Mouse (Mus musculus) activated CD4-positive, CD25-positive, alpha-beta regulatory T cell (primary cell): ENCODE measurements around the gene Notum. TPM values are rescaled to one million over a fixed set of nuclear protein-coding genes. Genes with fewer than 3 reads are reported as not detected.

Source experiments
- polyA plus RNA-seq, 2 experiments: library from polyadenylated mRNA; unstranded; fragments of 100-300 nt; shearing (Covaris generic); gene quantifications; one replicate each; pipeline ENCODE4 v1.2.1; 2017

Gene Notum
- not detected for polyA plus RNA-seq

DNA sequence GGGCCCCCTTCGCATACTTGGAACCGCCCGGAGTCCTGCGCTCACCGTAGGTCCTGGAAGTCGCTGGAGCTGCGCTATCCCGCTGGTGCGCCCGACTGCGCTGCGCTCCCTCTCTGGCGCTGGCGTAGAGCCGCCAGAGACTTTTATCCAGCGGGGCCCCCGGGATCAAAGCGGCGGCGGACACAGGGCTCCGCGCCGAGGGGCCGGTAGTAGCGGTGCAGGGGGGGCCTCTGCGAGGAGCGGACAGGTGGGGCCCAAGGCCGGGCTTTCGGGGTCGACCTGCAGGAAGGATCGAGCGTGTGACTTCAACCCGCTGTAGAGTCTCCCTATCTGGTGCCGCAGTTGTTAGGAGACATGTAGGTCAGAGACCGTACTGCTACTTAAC is at the start of gene Notum:
Notum (minus strand) TSS at position 100 of the 385 bp plus-strand sequence.

DNA sequence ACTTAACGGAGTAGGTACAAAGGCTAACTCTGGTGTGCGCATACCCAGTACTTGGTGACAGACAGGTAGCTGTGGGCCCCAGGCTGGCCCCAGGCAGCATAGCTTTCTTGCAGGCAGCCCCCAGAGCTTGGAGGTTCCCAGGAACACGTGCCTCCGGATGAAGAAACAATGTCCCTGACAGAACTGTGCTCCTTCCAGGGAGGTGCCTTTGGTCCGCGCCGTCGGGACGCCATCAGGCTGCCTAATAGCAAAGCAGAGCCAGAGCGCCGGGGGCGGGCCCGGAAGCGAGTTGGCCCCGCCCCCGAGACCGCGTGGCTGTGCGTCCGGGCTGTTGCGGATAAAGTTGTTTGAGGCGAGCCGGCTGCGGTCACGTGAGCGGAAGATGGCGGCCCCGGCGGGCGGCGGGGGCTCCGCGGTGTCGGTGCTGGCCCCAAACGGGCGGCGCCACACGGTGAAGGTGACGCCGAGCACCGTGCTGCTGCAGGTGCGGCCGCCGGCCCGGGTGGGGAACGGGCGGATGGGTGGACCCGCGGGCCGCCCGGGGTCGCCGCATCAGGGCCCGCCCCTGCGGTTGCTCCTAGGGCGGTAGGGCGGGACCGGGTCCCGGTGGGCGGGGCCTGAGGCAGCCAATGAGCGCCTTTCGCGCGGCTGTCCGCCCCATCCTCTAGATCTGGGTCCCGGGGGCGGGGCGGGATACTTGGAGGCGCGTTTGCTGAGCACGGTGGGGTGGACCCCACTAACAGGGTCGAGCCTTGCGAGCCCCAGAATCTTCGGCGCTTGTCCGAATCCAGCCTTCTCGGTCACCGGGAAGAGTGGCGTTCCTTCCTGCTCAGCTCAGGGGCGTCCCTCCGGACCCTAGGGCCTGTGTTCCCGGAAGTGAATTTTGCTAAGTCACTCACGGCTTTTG is 12.0 kb upstream of the Notum start, which contains the start of gene Aspscr1:
Aspscr1 (plus strand) TSS at position 287 of the 907 bp plus-strand sequence.

DNA sequence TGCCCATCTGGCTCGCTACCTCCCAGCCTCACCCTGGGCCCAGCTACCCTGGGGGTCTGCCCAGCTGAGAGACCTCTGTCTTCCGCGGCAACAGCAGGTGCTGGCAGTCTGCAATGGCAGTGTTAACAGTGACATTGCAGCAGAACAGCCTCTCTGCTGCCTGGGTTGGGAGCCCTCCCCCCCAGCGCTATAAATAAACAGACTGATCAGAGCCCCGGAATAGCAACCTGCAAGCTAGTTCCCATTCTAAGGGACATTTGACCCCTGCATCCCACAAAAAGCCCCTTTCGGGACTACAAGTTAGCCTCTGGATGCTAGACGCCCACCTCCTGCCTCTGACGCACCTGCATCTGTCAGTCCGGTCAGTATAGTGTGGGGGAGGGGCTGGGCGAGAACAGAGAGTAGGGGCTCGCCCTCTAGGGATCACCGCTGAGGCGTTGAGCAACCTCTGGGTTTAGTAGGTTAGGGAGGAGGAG is 12.9 kb downstream of the Notum start, which contains the start of gene Myadml2:
Myadml2 (minus strand) TSS at position 158 of the 476 bp plus-strand sequence.

DNA sequence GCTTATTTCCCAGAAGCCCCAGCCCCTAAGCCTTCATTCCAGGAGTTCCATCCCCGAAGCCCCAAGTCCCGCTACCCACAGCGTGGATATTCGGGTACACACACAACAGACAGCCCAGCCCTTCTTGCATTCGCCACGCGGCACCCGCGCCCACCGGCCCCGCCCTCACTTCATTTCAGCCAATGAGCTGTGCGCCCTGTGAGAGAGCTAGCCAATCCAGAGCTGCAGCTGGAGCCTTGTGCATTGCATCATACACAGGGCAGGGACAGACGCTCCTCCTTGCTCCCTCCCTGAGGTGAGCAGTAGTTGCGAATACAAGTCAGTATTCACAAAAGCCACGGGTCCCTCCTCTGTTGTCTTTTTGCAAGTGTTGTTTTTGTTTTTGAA is 17.4 kb downstream of the Notum start, which contains the start of gene Pycr1:
Pycr1 (minus strand) TSS at position 169 of the 387 bp plus-strand sequence.

DNA sequence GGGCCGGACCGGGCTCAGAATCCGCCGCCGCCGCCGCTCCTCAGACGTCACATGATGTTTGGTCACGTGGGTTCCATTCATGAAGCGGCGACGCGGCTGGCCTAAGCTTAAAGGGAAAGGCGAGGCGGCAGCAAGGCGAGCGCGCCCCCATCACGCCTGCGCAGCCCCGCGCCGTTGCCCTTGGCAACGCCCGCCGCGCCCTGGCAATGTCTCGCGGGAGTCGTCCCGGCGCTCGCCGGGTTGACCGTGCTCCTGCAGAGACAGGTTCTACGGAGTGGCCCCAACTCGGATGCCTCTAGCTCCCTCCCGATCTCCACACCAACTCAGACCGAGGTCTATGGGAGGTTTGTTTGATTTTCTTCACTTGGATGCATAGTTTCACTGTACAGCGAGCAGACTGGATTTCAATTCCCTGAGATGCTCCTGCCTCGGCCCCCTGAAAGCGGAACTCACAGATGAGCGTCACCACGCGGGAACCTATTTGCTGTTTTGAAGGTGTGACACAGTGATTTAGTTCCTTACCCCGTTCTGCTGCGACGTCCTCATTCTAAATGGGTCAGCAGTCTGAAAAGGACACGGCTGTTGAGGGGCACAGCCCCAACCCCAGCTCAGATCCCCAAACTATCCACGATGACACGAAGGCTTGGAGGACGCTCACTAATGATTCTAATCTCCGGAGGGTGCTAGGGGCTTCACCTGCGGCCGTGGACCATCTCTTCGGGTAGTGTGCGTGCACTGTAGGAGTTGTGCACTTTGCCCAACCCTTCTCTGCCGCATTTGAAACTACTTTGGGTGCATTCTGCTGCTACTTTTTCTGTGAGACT is 27.2 kb downstream of the Notum start, which contains the start of gene Mafg:
Mafg (minus strand) TSS at position 81 of the 824 bp plus-strand sequence.

DNA sequence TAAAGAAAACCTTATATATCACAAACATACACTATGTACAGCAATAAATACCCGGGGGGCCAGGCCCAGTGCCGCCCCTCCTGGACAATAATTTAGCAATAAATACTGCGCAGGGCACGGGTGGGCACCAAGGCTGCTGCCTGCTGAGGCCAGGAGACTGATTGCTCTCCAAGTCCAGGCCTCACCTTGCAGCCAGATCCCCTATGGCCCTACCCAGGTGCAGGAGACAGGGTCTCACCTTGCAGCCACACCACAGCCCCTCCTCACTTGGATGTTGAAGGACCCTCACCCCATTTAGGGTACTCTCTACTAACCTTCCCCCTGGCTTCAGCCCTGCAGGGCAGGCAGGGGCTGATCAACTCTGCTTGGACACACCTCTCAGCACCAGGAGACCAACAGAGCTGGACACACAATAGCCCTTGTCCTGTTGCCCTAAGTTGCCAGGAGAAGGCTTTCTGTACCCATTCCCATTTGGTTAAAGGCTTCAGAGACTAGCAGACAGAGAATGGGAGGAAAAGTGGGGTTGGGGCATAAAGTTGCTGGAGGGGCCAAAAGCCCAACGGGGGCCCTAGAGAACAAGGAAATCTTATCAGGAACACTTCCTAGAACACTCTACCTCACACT is 35.7 kb downstream of the Notum start, which contains the start of gene Sirt7:
Sirt7 (minus strand) TSS at position 89 of the 624 bp plus-strand sequence.

DNA sequence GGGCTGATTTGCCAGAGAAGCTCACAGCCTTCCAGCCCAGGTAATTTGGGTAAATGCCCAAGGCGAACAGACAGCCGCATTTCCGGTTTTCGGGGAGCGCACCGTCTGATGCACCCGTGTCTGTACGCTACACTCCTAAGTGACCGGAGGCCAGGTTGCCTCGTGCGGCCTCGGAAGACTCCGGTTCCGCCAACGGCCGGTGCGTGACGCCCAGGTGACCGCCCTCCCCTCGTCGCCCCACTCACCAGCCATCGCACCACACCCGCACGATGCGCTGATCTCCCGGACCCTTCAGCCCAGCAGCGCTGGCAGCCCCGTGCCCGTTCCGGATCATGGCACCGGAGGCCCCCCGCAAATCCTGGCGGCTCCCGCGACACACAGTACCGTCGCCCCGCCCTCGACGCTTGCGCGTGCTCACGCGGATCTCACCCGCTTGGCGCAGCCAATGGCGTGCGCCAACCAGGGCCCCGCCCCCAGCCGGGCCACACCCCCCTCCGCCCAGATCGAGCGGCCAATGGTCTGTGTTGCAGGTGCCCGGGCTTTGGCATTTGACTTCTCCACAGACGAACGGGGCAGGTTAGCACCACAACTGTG is 43.4 kb downstream of the Notum start, which contains the start of gene Pcyt2:
Pcyt2 (minus strand) TSS at position 418 of the 594 bp plus-strand sequence.

DNA sequence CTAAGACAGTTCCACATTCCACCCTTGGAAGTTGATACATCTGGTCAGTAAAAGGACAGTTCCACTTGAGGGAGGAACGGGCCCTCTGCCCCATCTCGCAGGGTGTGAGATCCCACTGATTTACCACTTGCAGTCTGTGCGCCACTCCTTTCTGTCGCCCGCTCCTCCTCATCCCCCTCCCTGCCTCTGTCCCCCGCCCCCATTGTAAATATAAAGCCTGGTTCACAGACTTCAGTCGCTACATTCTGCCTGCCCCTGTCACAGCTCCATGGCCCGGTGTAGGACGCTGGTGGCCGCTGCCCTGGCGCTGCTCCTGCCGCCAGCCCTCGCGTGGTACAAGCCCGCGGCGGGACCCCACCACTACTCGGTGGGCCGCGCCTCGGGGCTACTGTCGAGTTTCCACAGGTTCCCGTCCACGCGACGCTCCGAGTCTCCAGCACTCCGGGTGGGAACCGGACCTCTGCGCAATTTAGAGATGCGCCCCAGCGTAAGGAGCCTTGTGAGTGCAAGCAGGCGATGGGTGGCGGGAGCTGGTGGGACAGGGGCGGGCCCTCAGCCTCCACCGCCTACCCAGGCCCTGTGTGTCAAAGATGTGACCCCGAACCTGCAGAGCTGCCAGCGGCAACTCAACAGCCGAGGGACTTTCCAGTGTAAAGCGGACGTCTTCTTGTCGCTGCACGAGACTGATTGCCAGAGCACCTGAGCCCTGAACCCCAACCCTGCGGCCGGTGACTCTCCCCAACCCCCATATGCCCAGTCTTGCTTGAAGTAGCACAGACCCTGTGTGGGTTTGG is 52.5 kb downstream of the Notum start, which contains the start of gene Npb:
Npb (plus strand) TSS at position 237 of the 794 bp plus-strand sequence.

Other genes starting within 250 kb of the Notum start
- gene Nploc4, start 223.5 kb downstream of the Notum start, polyA plus RNA-seq = 10 to 100 TPM; 29.4 to 53.4 TPM
- gene Tspan10, start 218.5 kb downstream of the Notum start, polyA plus RNA-seq = under 1 TPM in 1 of 2 experiments, not detected in 1; 0.53 TPM
- under 1 TPM in 1 of 2 experiments, not detected in 1; 0.63 TPM for gene Pde6g, start 207.7 kb downstream of the Notum start, polyA plus RNA-seq
- 10 to 100 TPM; 10.9 to 11.1 TPM for gene Oxld1, start 203.1 kb downstream of the Notum start, polyA plus RNA-seq
- 10 to 100 TPM; 27.4 to 32.2 TPM for gene Ccdc137, start 203.1 kb downstream of the Notum start, polyA plus RNA-seq
- 10 to 100 TPM; 26.3 to 36.0 TPM for gene Arl16, start 193.6 kb downstream of the Notum start, polyA plus RNA-seq
- gene Mrpl12, start 176.6 kb downstream of the Notum start, polyA plus RNA-seq = 10 to 100 TPM; 54.0 to 85.3 TPM
- gene Slc25a10, start 169.3 kb downstream of the Notum start, polyA plus RNA-seq = 10 to 100 TPM in 1 of 2 experiments, 1 to 10 TPM in 1; 8.9 to 11.6 TPM
- not detected for gene Gcgr, start 130.5 kb downstream of the Notum start, polyA plus RNA-seq
- gene Mcrip1, start 111.4 kb downstream of the Notum start, polyA plus RNA-seq = 100 to 1,000 TPM; 116 to 170 TPM
- gene Ppp1r27, start 110.0 kb downstream of the Notum start, polyA plus RNA-seq = not detected
- gene P4hb, start 87.9 kb downstream of the Notum start, polyA plus RNA-seq = 100 to 1,000 TPM; 254 to 278 TPM
- 100 to 1,000 TPM; 711 to 836 TPM for gene Arhgdia, start 79.6 kb downstream of the Notum start, polyA plus RNA-seq
- gene Alyref, start 62.8 kb downstream of the Notum start, polyA plus RNA-seq = 100 to 1,000 TPM; 330 to 378 TPM
- gene Anapc11, start 62.8 kb downstream of the Notum start, polyA plus RNA-seq = 100 to 1,000 TPM; 108 to 129 TPM
- 1 to 10 TPM in 1 of 2 experiments, under 1 TPM in 1; 0.55 to 2.3 TPM for gene Npb, start 52.7 kb downstream of the Notum start, polyA plus RNA-seq
- 100 to 1,000 TPM; 101 to 127 TPM for gene Pcyt2, start 43.2 kb downstream of the Notum start, polyA plus RNA-seq
- gene Sirt7, start 35.9 kb downstream of the Notum start, polyA plus RNA-seq = 100 to 1,000 TPM; 166 to 248 TPM
- gene Mafg, start 27.6 kb downstream of the Notum start, polyA plus RNA-seq = 10 to 100 TPM; 20.6 to 22.5 TPM
- under 1 TPM; 0.23 to 0.66 TPM for gene Pycr1, start 17.4 kb downstream of the Notum start, polyA plus RNA-seq
- under 1 TPM; 0.36 to 0.41 TPM for gene Myadml2, start 13.0 kb downstream of the Notum start, polyA plus RNA-seq
- 100 to 1,000 TPM; 160 to 177 TPM for gene Aspscr1, start 11.8 kb upstream of the Notum start, polyA plus RNA-seq
- 100 to 1,000 TPM; 104 to 146 TPM for gene Cenpx, start 52.6 kb upstream of the Notum start, polyA plus RNA-seq
- 10 to 100 TPM; 37.3 to 49.3 TPM for gene Lrrc45, start 52.8 kb upstream of the Notum start, polyA plus RNA-seq
- gene Rac3, start 60.3 kb upstream of the Notum start, polyA plus RNA-seq = 1 to 10 TPM; 1.4 TPM
- gene Dcxr, start 66.1 kb upstream of the Notum start, polyA plus RNA-seq = 10 to 100 TPM; 13.6 to 22.1 TPM
- 1 to 10 TPM in 1 of 2 experiments, not detected in 1; 8.5 TPM for gene Cbr2, start 70.9 kb upstream of the Notum start, polyA plus RNA-seq
- 10 to 100 TPM; 15.6 to 15.9 TPM for gene Hmga1b, start 101.6 kb upstream of the Notum start, polyA plus RNA-seq
- 10 to 100 TPM; 31.9 to 32.2 TPM for gene Rfng, start 123.0 kb upstream of the Notum start, polyA plus RNA-seq
- gene Gps1, start 123.1 kb upstream of the Notum start, polyA plus RNA-seq = 100 to 1,000 TPM; 132 to 179 TPM
- 10 to 100 TPM; 63.8 to 80.4 TPM for gene Dus1l, start 135.2 kb upstream of the Notum start, polyA plus RNA-seq
- gene Fasn, start 163.4 kb upstream of the Notum start, polyA plus RNA-seq = 10 to 100 TPM; 22.8 to 39.0 TPM